Mouse (Mus musculus) myocyte (in vitro differentiated cells): ENCODE data around the gene Slc7a6.

Source experiments
- CEBPB ChIP-seq: IDR thresholded peaks from 2 replicates; pipeline ENCODE4 v1.6.1; 2011; ENCODE audit warnings: mild to moderate bottlenecking, moderate library complexity; ENCODE audit not compliant: poor library complexity, insufficient read depth, severe bottlenecking
- E2F4 ChIP-seq: IDR thresholded peaks from one replicate; pipeline ENCODE4 v1.6.1; 2011; ENCODE audit warnings: mild to moderate bottlenecking, control low read depth, moderate library complexity; ENCODE audit not compliant: insufficient read depth
- MAX ChIP-seq: IDR thresholded peaks from one replicate; pipeline ENCODE4 v1.6.1; 2011; ENCODE audit warnings: low read depth, mild to moderate bottlenecking, control low read depth
- MYOD1 ChIP-seq, 3 experiments: IDR thresholded peaks; one replicate each; pipeline ENCODE4 v1.6.1; 2011; ENCODE audit warnings: control low read depth in 2 of 3, low read depth in 2 of 3, mild to moderate bottlenecking in 2 of 3, moderate library complexity in 1 of 3; ENCODE audit not compliant: insufficient read length in 2 of 3, control insufficient read depth in 1 of 3
- POLR2A ChIP-seq: IDR thresholded peaks from one replicate; pipeline ENCODE4 v1.6.1; 2011; ENCODE audit warnings: low read depth, mild to moderate bottlenecking, control low read depth, moderate library complexity; ENCODE audit not compliant: insufficient read length
- POLR2AphosphoS2 ChIP-seq: IDR thresholded peaks from one replicate; pipeline ENCODE4 v1.6.1; 2011; ENCODE audit warnings: low read depth, control low read depth; ENCODE audit not compliant: insufficient read length
- TCF3 ChIP-seq: IDR thresholded peaks from one replicate; pipeline ENCODE4 v1.6.1; 2011; ENCODE audit warnings: low read depth, control low read depth; ENCODE audit not compliant: insufficient read length
- USF1 ChIP-seq: IDR thresholded peaks from one replicate; pipeline ENCODE4 v1.6.1; 2011; ENCODE audit warnings: low read depth, mild to moderate bottlenecking, control low read depth, moderate library complexity

- TF ChIP-seq MYOD1 (IDR thresholded peaks at IDR 0.05; ENCODE audit: control insufficient read depth in 1 of 3, insufficient read length in 2 of 3, low read depth in 2 of 3) (no peak), POLR2A (no peak), POLR2AphosphoS2 (no peak), E2F4 (no peak), TCF3 (no peak), CEBPB (no peak), MAX (no peak), USF1 (no peak)
Observed at GRCm38 (mm10) chr8:106163251-106163650, 5.4 kb upstream of the Slc7a6 start.
